Comparison of ENCODE assay signal across 10 mouse cellular contexts in the genomic region with DNA sequence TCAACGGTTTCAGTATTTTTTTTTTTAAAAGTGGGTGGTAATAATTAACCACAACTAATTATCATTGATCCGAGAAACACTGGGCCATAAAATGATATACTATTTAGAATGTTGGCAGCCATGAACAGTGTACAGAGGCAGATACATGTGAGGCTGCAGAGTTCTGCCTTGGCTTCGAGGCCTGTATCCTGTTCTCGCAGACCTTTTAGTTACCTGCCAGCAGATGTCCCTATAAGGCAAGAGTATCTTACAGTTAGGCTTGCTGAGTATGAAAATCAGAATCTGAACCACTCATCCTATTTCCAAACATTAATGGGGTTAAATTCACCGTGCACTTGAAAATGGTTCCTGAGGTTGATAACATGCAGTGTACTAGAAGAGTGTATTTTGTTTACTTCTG. TPM values are rescaled to one million over a fixed set of nuclear protein-coding genes. Genes with fewer than 3 reads are reported as not detected.
DNase-seq lines count a peak whose midpoint lies in the region; ATAC-seq and TF ChIP-seq lines count a peak whose summit lies in the region.
"Had no signal": no experiment of that assay in that cellular context is flagged by ENCODE, and none has a peak within 500 bp of the region (broad histone marks: within the 10 kb centered on the region; RNA-seq: fewer than 3 reads in every experiment).

No protein-coding gene starts in this region.

- no peaks in the 10 kb centered on the region for H3K36me3 ChIP-seq in midbrain, embryonic 14.5 days (ENCODE audit: control insufficient read depth, insufficient read depth, low read length)
- H3K36me3 ChIP-seq in midbrain, embryonic 11.5 days (ENCODE audit: control insufficient read depth, insufficient read depth, low read length): no peaks in the 10 kb centered on the region
- H3K36me3 ChIP-seq in hindbrain, postnatal 0 days (ENCODE audit: insufficient read depth, low read length): no peaks in the 10 kb centered on the region
- H3K36me3 ChIP-seq: liver, embryonic 13.5 days had no signal

- no peak overlapping the region for H3K9ac ChIP-seq in midbrain, embryonic 14.5 days (replicated peaks; ENCODE audit: low read length)
- no peak overlapping the region for H3K9ac ChIP-seq in midbrain, embryonic 11.5 days (ENCODE audit: low read length)
- no peak overlapping the region for H3K9ac ChIP-seq in hindbrain, postnatal 0 days (replicated peaks; ENCODE audit: low read length)
- H3K9ac ChIP-seq: liver, embryonic 13.5 days had no signal

- 69% methylated on average over 5 of the region's 5 CpGs for WGBS in midbrain, embryonic 14.5 days
- WGBS in midbrain, embryonic 11.5 days: 70% methylated on average over 5 of the region's 5 CpGs
- WGBS in hindbrain, postnatal 0 days: 56% methylated on average over 5 of the region's 5 CpGs

- H3K27ac ChIP-seq in midbrain, embryonic 14.5 days (replicated peaks; ENCODE audit: low read depth, low read length): no peak overlapping the region
- no peak overlapping the region for H3K27ac ChIP-seq in midbrain, embryonic 11.5 days (ENCODE audit: low read depth, low read length)
- H3K27ac ChIP-seq in hindbrain, postnatal 0 days: no peak overlapping the region
- H3K27ac ChIP-seq: liver, embryonic 13.5 days had no signal

- no peaks in the 10 kb centered on the region for H3K9me3 ChIP-seq in midbrain, embryonic 14.5 days (ENCODE audit: control insufficient read depth, low read length)
- H3K9me3 ChIP-seq in midbrain, embryonic 11.5 days (ENCODE audit: control insufficient read depth, low read length): no peaks in the 10 kb centered on the region
- no peaks in the 10 kb centered on the region for H3K9me3 ChIP-seq in hindbrain, postnatal 0 days (ENCODE audit: low read length)
- H3K9me3 ChIP-seq: liver, embryonic 13.5 days had no signal

- TF ChIP-seq CTCF in hindbrain, postnatal 0 days (IDR thresholded peaks at IDR 0.05; ENCODE audit: low read depth): peak; percentile 69

- H3K4me2 ChIP-seq in midbrain, embryonic 14.5 days (ENCODE audit: low read length): no peak overlapping the region
- H3K4me2 ChIP-seq in midbrain, embryonic 11.5 days: no peak overlapping the region
- H3K4me2 ChIP-seq in hindbrain, postnatal 0 days (ENCODE audit: low read depth, low read length): no peak overlapping the region
- H3K4me2 ChIP-seq: liver, embryonic 13.5 days had no signal

- H3K4me3 ChIP-seq in midbrain, embryonic 14.5 days (replicated peaks; ENCODE audit: low read depth, low read length): no peak overlapping the region
- no peak overlapping the region for H3K4me3 ChIP-seq in midbrain, embryonic 11.5 days (ENCODE audit: low read depth, low read length)
- no peak overlapping the region for H3K4me3 ChIP-seq in hindbrain, postnatal 0 days (ENCODE audit: low read length)
- H3K4me3 ChIP-seq: liver, embryonic 13.5 days had no signal

- DNase-seq in cerebellum, adult 11-12 months: peak; percentile 4
- DNase-seq in cerebellum, adult 11 months: no peak
- DNase-seq in midbrain, embryonic 14.5 days: peak; percentile 73
- DNase-seq in midbrain, embryonic 11.5 days (ENCODE audit: low spot score, missing footprints): no peak
- peak; percentile 67 for DNase-seq in hindbrain, postnatal 0 days (ENCODE audit: low spot score)
- DNase-seq in telencephalon, adult 2 months (ENCODE audit: low read depth, low spot score): peak; percentile 3
- no peak for DNase-seq in adrenal gland, adult 18-20 months (ENCODE audit: low spot score in 2 of 2)
- DNase-seq in thymus, postnatal 4 days: no peak
- DNase-seq: adrenal gland, postnatal 14 days; liver, embryonic 13.5 days had no signal

- H3K4me1 ChIP-seq in midbrain, embryonic 14.5 days (ENCODE audit: control insufficient read depth, insufficient read depth, low read length): no peaks in the 10 kb centered on the region
- no peaks in the 10 kb centered on the region for H3K4me1 ChIP-seq in midbrain, embryonic 11.5 days (ENCODE audit: control insufficient read depth, insufficient read depth, low read length)
- H3K4me1 ChIP-seq in hindbrain, postnatal 0 days (ENCODE audit: insufficient read depth, low read length): no peaks in the 10 kb centered on the region
- H3K4me1 ChIP-seq: liver, embryonic 13.5 days had no signal

- no peaks in the 10 kb centered on the region for H3K27me3 ChIP-seq in midbrain, embryonic 14.5 days (ENCODE audit: control insufficient read depth, insufficient read depth, low read length)
- H3K27me3 ChIP-seq in midbrain, embryonic 11.5 days (ENCODE audit: control insufficient read depth, insufficient read depth, low read length): no peaks in the 10 kb centered on the region
- H3K27me3 ChIP-seq in hindbrain, postnatal 0 days (ENCODE audit: insufficient read depth, low read length): no peaks in the 10 kb centered on the region
- H3K27me3 ChIP-seq: liver, embryonic 13.5 days had no signal

- ATAC-seq in midbrain, embryonic 14.5 days (ENCODE audit: low FRiP score, low TSS enrichment): 0 out of 2 replicates have a peak, but pooled peaks have one; percentile 46
- ATAC-seq in midbrain, embryonic 11.5 days (ENCODE audit: low FRiP score): no peak
- peak; percentile 83 for ATAC-seq in hindbrain, postnatal 0 days

RNA-seq across cellular contexts. Expression of a gene that starts 45.7 kb away (rescaled TPM):
- polyA plus RNA-seq in midbrain, embryonic 14.5 days (2014; fragmentation: Nextera tagmentation; extraction: Ambion mirVana): 4.1 and 6.9 TPM in 2 replicates
- polyA plus RNA-seq in midbrain, embryonic 11.5 days (2014; fragmentation: Nextera tagmentation; extraction: Ambion mirVana): 8.2 and 8.7 TPM in 2 replicates
- 17.7 and 23.1 TPM in 2 replicates for total RNA-seq in hindbrain, postnatal 0 days (2014; rRNA removed)
- polyA plus RNA-seq in hindbrain, postnatal 0 days (2015; fragmentation: Nextera tagmentation; extraction: Ambion mirVana): 3.8 and 4.1 TPM in 2 replicates
- 10 to 100 TPM; 21.8 to 23.2 TPM for total RNA-seq in adrenal gland, adult 18-20 months (2021)

Comparison
In these comparisons a context has a peak if more than half of its experiments do, and no peak if none do; other contexts are left out.
1. DNase-seq: peak in cerebellum, adult 11-12 months (single experiment), midbrain, embryonic 14.5 days (single experiment), hindbrain, postnatal 0 days (single experiment) and telencephalon, adult 2 months (single experiment); none in cerebellum, adult 11 months (single experiment), midbrain, embryonic 11.5 days (single experiment), adrenal gland, adult 18-20 months (0 of 2) and thymus, postnatal 4 days (single experiment).